Mouse (Mus musculus): ENCODE data around the gene Tnnt2.

The Tnnt2 gene

GRCm38 (mm10) chr1:135899991-135900515 lies 63.9 kb downstream of the Tnnt2 start:
- no peak for DNase-seq (ENCODE audit: low read depth)

Data from naive thymus-derived CD4-positive, alpha-beta T cell, adult 2 months (primary cell).